Mouse (Mus musculus) regulatory T cell (primary cell): ENCODE measurements around the gene Prpf6.

Source experiments
- in situ Hi-C: fragments of 300-600 bp; cut with MboI, MseI; formaldehyde crosslinking; loops from one replicate; pipeline ENCODE4 v1.15.1; 2025; ENCODE audit warnings: high pct_unique_total_duplicates

Gene Prpf6

DNA sequence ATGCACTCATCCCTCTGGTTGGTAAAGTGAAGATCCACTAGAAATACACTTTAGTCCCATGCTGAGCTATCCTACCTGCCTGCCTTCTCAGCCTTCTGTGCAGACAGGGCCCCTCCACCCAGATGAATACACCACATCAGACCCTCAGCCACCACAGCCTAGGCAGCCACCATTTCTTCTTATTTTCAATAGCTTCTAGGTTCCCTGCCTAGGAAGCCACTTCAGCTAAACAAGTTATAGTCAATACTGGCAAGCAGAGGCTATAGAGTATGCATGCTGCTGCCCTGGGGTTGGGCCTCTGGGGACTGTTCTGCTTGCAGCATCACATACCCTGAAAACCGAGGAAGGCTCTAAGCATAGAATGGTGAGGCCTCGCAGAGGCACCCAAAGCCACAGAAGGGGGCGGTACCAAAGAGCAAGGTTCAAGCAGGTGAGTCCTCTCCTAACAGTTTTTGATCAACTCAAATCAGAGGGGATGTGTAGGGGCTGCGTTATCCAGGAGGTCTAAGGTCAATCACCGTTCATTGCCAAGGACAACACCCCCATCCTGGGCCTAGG is at the start of gene Prpf6:
Gene Prpf6 (plus strand): TSS at position 341 of the 558 bp plus-strand sequence.
- in situ Hi-C loops: no loop called here

DNA sequence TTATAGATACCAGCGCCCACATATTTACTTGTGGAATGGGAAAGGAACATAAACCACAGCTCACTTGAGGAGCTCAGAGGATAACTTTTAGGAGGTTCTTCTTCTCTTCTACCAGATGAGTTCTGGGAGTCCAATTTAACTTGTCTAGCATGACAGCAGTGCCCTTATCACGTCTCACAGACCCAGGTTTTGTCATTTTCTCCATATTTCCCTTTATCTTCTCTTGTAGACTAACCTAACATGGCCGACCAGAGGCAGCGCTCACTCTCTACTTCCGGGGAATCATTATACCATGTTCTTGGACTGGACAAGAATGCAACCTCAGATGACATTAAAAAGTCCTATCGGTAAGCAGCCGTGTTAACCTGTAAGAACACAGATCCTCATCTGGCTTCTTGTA is 45.5 kb upstream of the Prpf6 start:
- in situ Hi-C loops: no loop called here

DNA sequence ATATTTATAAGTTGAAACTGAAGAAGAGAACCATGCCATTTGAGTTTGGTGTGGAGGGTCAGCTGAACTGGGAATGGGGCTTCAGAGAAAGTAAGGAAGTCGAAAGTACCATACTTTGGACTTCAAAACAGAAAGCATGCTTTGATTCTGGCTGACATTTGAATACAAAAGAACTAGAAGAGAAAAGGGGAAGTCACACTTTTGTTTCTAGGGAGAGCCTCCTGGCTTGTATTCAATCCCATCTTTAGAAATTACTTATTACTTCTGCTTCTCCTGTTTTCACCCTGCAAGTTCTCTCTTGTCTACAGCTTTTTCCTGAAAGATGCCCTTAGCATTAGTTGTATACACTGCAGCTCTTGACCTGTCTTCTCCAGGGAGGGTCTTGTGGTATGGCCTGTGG is 43.4 kb upstream of the Prpf6 start:
- in situ Hi-C loops: no loop called here

DNA sequence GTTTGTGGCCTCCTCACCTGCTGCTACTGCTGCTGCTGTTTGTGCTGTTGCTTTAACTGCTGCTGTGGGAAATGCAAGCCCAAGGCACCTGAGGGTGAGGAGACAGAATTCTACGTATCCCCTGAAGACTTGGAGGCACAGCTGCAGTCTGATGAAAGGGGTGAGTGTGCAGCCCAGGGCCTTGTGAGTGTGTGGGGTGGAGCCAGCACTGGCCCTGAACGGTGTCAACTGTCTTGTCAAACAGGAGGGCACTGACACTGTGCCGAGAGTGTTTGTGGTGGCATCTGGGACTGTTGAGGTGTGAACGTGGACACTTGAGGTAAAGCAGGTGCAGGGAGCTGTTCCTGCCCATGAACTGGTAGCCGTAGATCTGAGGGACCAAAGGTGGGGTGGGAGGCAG is 43.0 kb upstream of the Prpf6 start:
- in situ Hi-C loops: no loop called here

DNA sequence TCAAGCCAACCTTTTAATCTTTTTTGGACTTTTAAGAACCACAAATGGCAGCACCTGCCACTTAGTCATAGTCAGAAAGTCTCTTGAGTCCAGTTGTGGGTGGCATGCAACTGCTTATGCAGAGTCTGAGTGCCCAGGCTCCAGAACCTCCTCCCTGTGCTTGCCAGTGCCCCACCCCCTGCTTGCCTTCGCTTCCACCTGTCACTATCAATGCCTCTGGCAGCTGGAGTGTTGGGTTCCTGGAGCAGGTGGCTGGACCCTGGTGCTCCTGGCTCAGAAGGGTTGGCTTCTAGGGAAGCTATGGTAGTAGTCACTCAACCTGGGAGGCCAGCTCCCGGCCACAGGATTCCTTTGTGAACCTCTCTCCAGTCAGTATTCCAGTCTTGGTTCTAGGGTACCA is 41.4 kb upstream of the Prpf6 start:
- in situ Hi-C loops: no loop called here

DNA sequence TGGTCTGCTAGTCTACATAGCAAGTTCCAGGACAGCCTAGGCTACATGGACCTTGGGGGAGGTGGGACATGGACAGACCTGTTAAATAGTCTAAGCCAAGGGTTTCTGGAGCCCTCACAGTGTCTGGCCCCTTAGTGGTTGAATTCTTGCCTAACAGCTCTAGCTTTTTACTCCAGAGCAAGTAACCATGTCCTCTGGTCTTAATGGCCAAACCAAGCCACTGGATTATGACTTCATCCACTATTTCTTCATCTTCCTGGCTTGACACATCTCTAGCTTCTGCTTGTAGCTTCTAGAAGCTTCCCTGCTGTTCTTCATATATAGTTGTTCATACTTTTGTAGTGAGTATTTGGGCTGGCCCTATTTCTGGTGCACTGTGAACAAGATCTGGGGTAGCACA is 37.9 kb upstream of the Prpf6 start:
- in situ Hi-C loops: no loop called here

DNA sequence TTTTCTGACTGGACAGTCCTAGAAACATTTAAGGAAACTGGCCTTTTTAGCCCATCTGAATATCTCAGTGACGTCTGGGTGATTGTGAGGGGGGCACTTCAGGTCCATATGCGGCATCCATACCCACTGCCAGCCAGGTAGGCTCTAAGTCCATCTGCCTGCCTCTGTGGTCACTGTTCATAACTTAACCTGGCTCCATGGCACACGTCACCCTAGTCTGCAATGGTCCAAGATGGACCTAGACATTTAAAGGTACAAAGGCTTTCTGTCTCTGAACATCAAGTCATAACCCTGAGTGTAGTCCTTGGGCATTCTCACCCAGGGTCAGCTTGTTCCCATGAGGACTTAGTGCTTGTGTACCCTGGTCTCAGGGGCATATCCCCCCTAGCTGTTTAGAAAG is 24.3 kb upstream of the Prpf6 start:
- in situ Hi-C loops: loop anchor here (5.0 kb wide), 1 partner anchor 175 kb away; no protein-coding TSS in a partner anchor

DNA sequence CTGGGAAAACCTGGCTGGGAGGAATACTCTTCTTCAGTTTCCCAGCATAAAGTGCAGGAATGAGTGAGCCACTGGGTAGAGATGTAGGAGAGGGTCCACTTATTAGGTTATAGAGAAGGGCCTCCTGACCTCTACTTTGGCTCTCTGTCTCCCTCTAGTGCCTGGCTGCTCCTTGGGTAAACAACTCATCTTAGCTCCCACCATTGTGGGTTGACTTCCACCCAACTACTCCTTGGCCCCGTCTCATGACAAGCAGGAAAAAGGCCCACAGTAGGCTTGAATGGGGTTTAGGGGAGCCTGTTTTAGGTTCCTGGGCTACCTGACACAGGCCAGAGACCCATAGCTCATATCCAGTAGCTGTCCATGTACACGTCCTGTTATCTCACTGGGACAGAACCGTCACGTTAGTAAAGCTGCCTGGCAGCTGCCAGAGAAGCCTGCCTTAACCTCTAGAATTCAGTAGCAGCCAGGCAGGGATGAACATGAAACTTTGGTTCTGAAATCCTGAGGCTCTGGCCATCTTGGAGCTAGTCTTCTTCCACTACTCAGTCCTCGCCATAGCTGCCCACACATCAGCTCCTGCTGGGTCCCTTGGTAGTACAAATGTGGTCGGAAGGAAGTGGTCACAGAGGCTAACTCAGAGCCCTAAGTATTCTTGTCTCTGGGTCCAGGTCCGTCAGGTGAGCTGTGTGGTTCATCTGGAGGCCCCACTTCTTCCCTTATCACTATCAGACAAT is 23.2 kb upstream of the Prpf6 start:
- in situ Hi-C loops: loop anchor here (5.0 kb wide), 1 partner anchor 176 kb away; no protein-coding TSS in a partner anchor

DNA sequence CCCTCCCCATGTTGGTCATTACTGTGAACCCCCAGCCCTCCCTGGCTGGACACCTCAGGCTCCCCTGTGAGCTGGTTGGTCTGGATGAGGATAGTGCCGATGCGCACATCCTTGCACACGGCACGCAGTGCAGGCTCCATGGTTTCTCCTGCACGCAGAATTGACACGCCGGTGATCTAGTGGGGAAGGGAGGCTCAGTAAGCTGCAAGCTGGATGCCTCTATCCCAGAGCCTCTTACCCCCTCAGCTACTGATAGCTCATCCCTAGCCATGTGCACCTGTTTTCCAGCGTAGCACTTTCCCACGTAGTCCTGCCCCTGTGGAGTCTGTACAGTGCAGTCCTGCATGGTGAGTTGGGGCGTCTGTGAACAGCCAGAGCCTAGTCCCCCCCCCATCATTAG is 21.8 kb upstream of the Prpf6 start:
- in situ Hi-C loops: loop anchor here (5.0 kb wide), 1 partner anchor 178 kb away; no protein-coding TSS in a partner anchor

DNA sequence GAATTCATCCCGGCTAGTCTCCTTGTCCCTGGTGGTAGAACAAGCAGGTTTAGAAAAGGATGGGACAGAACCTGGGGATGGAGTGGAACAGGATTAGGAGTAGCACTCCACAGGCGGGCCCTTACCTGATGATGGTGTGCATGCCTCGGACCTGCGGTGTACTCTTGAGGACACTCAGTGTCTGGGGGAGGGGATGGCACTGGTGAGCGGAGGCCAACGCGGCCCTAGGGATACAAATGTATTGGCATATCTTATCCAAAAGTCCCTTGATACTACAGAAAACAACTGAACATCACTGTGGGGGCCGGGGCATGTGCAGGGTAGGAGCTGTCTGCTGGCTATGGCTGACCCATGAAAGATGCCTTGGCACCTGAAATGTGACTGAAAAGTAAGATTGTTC is 21.3 kb upstream of the Prpf6 start:
- in situ Hi-C loops: no loop called here

DNA sequence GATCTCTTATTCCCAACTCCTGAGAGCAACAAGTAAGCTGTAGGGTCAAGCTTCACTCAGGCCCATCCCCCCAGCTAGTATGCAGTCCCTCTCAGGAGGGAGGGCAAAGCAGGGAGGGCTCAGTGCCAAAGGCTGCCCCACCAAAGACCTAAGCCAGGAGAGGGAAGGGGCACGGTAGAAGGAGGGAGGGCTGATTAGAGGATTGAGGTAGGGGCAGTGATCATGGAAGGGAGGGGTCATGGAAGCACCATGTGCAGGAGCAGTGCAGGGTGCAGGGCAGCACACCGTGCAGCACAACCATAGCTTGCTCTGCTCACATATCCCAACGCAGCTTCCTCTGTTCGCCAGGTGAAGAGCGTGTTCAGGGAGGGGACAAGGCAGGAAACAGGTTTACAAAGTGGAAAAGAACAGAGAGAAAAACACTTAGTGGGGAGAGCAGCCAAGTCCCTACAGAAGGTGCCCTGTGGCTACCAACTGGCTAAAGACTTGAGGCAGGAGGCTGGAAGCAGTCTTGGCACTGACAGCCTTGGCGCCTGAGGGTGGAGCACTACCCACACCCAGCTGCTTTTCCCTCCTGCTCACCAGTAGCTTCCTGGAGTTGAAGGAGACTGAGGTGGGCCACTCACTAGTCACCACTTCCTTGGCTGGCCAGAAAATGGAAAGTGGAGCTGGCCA is 20.6 kb upstream of the Prpf6 start:
- in situ Hi-C loops: no loop called here

DNA sequence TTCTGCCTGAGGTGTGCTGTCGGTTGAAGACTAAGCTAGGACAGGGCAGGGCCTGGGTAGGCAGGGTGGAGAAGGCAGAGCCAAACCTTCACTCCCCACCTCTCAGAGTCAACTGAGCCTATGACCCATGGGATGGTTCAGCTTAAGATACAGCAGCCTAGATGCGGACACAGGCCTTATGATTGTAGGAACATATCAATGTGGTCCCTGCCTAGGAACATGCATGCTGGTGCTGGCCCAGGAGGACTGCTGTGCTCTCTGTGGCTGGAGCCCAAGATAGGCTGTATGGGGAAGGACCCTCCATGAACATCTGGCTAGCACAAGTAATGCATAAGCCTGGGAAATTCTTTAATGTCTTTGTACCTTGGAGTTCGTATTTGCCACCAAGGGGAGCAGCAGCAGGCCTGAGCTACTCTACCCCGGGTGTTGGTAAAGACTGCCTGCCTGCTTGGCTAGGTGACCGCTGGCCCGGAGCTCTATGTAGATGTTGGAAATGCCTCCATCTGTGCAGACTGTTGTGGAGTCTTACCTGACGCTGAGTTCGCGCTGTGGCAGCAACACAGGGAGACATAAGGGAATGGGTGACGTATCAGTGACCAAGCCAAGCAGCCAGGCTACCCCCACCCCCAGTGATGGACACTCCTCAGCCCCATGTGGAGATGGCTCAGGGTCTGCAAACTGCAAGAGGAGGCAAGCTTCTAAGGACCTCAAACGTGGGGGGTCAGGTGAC is 19.6 kb upstream of the Prpf6 start:
- in situ Hi-C loops: no loop called here

DNA sequence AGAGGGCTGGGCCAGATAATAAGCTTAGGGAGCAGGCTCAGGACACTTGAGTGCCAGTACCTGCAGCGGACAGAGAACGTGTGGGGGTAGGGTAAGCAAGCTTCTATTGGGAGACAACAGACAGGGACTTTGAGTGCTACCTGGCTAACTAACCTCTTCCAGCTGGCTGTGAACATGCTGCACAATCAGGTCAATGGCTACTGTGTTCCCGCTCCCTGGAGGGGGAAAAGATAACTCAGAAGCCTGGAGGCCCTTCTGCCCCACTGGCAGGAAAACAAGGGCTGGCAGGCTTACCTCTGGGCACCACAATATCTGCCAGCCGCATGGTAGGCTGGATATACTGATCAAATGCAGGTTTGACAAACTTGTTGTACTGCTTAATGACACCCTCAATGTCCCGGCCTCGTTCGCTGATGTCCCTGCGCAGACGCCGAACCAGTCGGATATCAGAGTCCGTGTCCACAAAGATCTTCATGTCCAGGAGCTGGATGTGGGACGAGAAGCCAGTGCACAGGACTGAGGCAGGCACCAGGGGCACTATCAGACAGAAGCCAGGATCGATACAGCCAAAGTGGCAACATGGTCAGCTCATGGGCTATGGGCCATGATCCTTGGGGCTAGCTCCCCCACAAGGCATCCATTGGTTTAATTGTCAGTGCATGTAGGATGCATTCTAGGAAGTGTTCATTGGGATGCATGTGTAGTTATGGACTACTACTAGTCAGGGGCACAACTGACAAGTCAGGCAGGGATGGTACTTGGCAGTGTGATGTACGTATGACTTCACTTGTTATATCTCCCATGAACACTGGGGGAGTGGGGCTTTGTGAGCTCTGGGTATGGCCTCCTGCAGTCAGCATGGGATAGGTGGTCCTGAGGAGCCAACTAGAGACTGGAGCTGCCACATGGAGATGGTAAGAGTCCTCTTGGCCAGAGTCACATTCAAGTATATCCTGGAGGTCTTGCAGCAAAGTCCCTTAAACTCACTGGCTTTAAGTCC is 18.4 kb upstream of the Prpf6 start:
- in situ Hi-C loops: no loop called here

DNA sequence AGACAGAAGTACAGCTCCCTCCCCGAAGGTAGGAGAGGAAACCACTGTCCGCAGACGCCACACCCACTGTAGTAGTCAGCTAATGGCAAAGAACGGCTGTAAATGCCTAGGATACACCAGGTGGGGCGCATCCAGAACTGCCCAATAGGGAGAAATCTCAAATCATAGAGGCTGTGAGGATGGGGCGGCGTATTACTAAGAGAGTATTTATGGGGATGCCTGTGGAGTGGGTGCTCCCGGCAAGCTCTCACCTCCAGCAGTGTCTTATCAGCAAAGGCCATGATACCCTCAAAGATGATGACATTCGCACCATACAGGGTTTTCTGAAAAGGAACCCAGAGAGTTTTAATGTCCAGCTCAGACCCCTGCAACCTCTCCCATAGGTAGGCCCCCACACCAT is 17.7 kb upstream of the Prpf6 start:
- in situ Hi-C loops: no loop called here

DNA sequence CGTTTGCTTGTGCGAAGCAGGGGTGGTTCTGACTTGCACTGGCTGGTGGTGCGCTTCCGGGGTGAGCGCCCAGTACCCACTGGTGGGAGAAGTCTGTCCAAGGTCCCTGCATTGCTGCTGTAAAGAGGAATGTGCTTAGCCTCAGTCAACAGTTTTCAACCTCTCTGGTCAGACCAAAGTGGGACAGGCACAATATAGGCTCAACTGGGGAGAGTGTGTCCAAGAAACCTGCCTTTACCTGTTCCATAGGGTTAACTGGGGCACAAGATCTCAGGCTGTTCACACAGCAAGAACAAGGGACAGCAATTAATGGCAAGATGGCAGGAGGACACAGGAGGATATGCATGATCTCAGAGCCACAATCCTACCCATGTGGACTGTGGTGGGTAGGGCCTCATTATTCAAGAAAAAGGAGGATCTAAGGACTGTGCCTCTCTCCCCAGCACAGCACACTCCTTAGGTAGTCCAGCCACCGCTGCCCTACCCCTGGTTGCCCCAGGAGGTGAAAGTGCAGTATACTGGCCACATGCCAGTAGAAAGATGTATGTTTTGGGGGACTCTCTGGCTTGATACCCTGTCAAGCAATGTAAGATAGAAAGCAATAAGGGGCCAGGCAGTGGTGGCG is 16.6 kb upstream of the Prpf6 start:
- in situ Hi-C loops: loop anchor here (5.0 kb wide), 1 partner anchor 43 kb away; no protein-coding TSS in a partner anchor

DNA sequence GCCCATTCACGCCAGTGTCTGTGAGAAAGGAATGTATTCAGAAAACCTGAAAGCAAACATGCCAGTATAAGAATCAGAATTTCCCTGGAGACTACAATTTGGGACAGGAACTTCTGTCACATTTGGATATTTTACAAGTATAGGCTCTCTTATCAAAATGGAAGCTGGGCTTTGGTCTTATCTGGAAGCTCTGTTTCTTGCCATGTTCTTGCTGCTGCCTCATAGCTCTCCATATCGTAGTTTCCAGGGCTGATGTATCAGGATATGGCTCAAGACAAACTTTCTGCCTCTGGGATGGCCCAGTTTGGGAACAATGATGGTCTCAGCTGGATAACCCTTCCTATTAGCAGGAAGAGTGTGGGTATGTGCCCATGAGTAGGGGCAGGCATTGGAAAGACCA is 15.1 kb upstream of the Prpf6 start:
- in situ Hi-C loops: loop anchor here (5.0 kb wide), 1 partner anchor 44 kb away; no protein-coding TSS in a partner anchor

DNA sequence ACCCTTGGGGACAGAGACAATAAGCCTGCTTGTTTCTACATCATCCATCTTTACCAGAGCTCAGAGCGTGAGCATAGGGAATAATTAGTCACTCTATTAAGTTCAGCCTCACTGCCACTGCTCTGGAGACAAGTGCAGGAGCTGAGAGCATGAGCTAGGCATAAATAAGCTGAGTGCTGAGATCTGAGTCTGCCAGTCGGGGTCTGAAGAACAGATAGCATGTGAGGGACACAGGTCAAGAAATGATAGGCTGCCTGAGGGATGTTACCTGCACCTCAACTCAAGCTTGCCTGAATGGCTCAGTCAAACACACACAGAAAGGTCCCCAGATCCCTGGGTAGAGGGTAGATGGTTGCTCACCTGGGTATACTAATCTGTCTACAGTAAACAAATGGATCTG is 14.5 kb upstream of the Prpf6 start:
- in situ Hi-C loops: loop anchor here (5.0 kb wide), 1 partner anchor 45 kb away; no protein-coding TSS in a partner anchor

DNA sequence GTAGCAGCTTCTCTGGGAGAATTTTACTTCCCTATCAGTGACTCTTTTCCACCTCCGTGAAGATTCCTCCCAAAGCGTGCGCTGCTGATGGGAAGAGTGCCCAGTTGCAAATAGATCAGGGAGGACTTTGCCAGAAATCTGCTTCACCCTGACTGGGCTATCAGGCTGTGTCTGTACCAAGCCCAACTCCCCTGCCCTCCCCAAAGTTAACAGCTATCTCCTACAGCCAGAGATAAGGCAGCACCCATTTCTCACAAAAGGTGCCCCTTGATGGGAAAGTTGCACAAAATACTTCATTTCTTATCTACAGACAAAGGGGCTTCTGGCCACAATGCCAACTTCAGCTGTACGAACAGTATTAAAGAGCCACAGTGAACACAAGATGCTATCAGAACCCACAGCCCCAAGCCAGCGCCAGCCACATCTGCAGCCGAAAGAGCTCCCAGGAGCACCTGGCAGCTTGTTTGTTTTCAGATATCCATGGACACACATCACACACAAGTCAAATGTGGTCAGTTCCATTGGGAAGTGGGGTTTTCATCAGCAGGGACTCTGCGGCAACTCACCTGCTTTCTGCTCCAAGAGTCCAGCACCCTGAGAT is 13.6 kb upstream of the Prpf6 start:
- in situ Hi-C loops: loop anchor here (5.0 kb wide), 1 partner anchor 46 kb away; no protein-coding TSS in a partner anchor

DNA sequence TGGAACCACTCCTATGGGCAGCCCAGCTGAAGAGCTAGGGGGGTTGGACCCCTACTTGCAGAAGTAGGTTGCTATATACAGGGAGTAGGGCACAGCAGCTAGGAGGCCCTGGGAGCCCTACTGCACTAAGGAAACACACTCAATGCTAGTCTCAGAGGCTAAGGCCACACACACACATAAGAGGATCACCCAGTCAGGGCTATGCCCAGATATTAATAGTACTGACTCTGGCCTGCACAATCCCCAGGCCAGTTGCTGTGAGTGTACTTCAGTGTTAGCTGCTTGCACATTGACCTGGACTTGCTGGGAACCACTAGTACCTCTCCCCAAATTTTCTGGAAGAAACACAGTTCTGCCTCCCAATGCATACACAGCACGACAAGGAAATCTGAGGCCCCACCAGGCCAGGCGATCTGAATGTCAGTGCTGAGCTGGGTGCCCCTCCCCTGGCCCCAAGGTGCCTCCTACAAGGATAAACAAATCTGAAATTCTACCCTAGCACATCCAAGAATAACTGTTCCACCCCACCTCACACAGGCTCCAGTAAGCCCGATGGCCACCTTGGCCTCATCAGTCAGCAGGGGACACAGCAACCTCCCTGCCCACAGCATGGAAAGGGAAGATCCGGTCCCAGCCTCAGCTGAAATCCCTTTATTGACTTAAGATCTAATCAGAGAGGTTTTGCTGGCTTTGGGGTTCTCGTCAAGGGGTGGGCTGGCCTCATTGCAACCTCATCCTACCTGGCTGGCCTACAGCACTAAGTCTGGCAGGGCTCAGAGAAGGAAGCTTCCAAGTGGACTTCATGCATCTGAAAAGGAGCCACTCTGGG is 12.7 kb upstream of the Prpf6 start:
- in situ Hi-C loops: loop anchor here (5.0 kb wide), 1 partner anchor 47 kb away; no protein-coding TSS in a partner anchor
